Mouse (Mus musculus) kidney, postnatal 25 days (tissue): ENCODE measurements around the gene Cpeb4.

Source experiments
- DNase-seq, 2 experiments: peaks; one replicate each; pipeline ENCODE4 v3.0.0; 2021; ENCODE audit warnings: mixed read lengths in 2 of 2

Cpeb4 gene

DNA sequence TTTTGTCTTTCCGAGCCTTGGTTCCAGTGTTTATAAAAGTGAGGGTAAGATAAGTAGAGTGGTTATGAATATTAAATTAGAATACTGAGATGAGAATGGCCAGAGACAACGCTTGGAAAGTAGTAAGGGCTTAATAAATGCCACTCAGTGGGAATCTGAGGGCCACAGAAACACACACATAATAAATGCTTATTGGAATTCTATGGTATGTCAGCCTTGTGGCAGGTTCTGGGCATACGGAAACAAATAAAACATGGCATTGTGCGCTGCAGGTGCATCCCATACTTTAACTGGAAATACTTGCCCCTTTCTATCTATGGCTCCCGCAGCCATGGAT, 24.6 kb upstream of the Cpeb4 start:
- DNase-seq = peak in 1 of 2 experiments; percentile 15

DNA sequence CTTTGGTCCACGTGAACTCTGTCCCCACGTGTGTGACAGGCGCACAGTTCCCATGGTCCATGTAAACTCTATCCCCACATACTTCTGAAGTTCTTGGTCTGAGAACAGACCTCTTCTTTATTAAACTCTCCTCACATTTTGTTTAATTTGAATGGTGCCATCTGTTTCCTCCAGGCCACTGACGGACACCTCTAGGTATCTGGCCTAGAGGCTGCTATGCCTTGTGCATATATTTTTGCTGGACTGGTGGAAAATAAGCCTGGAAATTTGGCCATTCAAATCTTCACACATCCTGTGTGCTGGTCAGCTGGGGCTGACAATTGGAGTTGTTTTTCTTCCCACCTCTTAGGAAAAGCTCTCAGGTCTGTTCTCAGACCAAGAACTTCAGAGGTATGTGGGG, 23.3 kb upstream of the Cpeb4 start:
- DNase-seq = peak in 1 of 2 experiments; percentile 23

DNA sequence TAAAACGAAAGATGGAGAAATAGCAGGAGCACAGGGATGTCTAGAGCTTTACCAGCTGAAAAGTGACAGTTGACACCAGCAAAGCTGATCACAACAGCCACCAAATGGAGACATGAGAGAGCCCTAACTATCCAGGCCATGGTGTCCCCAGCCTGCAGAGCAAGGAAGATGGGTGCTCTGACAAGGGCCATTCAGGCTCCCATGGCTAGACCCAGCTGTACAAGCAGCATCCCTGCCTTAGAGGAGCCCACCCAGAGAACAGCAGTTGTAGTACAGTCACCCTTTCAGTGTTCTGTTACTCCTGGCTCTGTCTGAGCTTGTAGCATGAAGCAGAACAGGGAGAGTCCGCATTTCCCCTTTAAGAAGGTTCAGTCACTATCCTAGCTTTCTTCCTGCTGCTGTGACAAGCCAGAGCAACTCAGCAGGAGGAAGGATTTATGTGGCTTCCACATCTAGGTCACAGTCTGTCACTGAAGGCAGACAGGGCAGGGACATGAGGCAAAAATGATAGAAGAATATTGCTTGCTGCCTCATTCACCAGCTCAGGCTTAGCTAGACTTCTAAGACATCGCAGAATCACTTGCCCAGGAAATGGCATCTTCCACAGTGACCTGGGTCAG, 21.7 kb upstream of the Cpeb4 start:
- DNase-seq = peak in 1 of 2 experiments; percentile 19

DNA sequence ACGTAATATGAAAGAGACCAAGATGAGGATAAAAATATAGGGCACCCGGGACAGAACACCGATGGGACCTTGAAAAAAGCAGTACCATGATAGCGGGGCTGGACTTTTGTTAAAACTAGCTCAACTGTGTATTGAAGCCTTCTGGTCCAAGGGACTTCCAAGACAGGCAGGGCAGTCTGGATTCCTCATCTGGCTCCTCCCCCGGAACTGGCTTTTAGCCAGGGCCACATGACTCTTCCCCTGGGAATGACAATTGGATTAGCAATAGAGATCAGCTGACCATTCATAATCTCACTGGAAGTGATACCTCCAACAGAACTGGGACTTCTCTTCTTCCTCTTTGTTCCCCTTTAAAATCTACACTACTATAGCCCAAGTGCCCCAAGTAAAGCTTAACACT, 21.0 kb upstream of the Cpeb4 start:
- DNase-seq = peak; percentile 77 to 82

DNA sequence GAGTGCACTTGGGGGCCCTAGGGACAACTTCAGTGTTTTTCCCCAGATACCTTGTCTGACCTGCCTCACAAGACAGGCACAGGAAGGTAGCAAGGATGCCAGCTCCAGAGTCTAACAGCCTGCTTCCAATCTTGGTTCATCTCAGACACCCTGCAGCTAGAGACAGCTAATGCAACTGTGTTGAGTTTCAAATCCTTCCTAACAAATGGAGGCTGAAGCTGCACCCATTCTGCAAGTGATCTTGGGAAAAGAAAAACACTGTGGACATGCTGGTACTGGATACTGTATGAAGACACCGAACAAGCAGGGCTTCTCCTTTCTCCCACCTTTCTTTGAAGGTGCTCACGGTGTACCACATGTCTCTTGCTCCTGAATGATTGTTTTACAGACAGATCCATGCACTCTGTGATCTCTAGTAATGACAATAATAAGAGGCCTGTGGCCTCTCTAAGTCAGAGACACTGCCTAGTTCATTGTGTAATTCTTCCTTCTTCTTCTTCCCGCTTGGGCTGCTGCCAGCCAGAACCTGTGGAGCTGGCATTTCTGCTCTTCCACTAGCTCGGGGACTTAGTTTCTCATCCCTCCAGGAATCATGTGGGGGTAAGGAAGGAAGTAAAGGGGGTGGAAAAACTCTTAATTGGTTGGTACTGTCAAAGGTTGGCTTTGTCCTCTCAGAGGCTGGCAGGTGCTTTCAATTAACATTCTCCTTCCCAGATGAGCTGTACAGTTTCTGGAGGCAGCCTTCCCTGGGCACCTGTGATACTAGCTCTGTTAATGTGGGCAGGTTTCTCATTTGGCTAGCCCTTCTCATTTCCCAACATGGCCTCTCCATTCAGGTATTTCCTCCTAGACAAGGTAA, 20.1 kb upstream of the Cpeb4 start:
- peak; percentile 48 to 58 for DNase-seq

DNA sequence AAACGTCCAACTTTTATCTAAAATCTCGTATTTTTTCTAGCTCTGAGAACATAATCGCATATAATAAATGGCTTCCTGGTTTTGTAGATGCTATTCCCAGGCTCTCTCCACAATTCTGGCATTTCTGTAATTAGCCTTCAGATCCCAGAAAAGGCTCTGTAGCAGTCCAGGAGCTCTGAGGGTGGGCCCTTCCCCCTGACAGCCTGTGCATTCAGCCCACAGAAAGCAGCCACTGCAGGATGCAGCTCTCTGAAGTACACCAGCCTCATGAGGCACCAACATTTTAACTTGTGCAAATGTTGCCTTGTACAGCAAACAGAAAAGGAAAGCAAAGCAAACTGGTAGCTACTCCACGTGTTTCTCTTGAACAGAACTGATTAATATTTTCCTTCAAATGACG, 17.1 kb upstream of the Cpeb4 start:
- DNase-seq = no peak

DNA sequence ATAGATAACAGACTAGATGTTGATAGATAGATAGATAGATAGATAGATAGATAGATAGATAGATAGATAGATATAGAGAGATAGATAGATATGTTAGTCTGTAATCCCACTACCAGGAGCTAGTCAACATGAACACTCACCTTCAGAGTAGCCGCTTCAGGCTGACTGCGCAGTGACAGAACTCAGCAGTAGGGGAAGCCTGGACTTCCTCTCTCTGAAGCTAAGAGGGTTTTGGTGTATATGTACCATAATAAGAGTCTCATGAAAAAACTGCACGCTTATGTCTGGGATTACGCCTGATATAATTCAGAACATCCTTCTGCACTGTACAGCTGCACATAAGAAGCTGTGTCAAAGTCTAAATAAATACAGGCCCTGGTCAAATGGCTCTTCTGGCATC, 14.5 kb upstream of the Cpeb4 start:
- DNase-seq = no peak

DNA sequence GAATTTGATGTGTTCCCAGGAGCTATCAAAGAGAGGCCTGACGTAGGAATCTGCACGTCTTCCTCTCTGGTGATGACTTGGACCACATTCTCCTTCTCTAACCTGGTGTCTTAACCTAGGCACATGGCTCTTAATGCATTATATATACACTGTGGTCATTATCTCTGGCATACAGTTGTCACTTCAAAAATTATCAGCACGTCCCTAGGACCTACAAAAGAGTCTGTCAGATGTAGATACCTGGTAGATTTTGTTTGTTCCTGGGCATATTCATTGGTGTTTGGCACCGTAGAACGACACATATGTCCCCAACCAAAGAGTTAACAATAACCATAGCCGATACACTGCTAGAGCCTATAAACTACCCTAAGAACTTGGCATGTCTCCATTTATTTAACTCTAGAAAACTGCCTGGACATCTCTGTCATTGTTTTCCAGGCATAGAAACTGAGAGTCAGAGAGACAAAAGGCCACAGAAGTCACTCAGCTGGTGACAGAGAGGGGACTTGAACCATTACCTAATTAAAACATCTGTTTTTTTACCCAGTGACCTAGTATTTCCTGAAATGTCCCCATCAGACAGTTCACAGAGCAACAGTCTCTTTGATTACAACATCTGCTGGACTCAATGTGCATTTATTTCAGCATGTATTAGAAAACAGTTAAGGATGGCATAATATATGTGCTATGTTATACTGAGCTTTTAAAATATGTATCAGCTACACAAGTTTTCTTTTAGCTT, 10.7 kb upstream of the Cpeb4 start:
- DNase-seq = no peak

DNA sequence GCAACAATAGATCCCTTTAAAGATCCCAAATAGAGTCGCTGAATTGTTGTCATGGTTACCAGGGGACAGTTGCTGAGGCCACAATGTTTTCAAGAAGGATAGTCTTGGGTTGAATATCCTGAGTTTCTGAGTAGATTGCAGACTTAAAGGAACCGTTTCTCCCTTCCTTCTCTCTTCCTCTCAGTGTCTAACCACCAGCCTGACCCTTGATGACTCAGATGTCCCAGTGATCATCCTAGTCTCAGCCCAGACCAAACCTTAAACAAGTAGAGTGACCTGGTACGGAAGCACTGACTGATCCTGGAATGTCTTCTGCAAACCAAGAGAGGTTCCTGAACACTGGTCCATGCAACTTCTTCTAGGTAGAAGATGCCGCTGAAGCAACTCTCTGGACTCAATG, 4.0 kb upstream of the Cpeb4 start:
- DNase-seq = no peak

DNA sequence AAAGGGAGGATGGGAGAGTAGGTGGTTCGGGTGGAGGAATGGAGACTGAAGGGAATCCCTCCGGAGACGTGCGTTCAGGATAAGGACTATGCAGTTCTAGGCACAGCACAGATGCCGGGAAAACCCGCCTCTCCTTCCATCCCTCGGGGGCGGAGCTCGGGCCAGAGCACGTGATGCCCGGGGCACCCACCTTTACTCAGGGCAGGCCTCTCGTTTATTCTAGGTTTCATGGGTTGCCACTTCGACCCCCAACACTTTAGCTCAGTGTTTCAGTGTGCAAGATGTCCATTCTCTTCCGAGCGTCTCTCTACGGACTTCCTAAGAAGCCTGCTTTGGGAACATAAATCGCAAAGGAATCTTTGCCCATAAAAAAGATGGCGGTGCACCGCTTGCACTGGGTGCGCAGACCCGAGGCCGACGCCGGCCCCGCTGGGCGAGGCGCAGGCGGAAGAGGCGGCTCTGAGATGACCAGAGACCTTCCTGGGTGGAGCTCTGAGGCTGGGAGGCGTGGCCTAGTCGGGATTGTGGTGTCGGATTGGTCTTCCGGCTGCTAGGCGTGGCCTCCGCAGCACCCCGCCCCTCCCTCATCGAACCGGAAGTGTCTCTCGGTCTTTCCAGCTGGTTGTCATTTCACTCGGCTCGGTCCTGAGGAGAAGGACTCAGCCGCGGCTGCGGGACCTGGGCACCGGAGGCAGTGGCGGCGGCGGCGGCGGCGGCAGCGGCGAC, 1.6 kb upstream of the Cpeb4 start:
- peak; percentile 100 for DNase-seq

DNA sequence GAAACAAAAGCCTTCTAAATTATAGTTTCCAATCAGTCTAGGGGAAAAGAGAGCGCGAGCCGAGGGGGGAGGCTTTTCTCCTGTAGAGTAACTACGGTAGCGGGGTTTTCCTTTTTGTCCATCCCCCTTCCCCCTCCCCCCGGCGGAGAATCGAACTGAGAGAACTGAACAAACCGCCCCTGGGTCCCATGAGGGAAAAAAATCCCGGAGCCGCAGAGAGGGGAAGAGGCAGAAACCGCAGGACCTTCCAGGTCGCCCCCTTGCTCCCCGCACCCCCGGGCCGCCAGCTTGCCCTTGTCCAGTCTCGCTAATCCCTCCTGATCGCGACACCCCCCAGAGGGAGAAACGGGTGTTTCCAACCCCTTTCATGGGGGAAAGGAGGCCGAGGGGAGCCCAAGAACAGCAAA, 873 bp upstream of the Cpeb4 start:
- peak; percentile 47 to 73 for DNase-seq

DNA sequence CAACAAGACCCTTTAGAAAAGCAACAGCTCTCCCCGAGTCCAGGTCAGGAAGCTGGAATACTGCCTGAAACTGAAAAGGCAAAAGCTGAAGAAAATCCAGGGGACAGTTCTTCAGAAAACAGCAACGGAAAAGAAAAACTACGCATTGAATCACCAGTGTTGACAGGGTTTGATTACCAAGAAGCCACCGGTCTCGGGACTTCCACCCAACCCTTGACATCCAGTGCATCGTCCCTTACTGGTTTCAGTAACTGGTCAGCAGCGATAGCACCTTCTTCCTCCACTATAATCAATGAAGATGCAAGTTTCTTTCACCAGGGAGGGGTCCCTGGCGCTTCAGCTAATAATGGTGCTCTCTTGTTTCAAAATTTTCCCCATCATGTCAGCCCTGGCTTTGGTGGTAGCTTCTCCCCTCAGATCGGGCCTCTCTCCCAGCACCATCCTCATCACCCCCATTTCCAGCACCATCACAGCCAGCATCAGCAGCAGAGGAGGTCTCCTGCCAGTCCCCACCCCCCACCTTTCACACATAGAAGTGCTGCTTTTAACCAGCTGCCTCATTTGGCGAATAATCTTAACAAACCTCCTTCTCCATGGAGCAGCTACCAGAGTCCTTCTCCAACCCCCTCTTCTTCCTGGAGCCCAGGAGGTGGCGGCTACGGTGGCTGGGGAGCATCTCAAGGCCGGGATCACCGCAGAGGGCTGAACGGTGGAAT, 693 bp downstream of the Cpeb4 start:
- DNase-seq = peak in 1 of 2 experiments; percentile 63

DNA sequence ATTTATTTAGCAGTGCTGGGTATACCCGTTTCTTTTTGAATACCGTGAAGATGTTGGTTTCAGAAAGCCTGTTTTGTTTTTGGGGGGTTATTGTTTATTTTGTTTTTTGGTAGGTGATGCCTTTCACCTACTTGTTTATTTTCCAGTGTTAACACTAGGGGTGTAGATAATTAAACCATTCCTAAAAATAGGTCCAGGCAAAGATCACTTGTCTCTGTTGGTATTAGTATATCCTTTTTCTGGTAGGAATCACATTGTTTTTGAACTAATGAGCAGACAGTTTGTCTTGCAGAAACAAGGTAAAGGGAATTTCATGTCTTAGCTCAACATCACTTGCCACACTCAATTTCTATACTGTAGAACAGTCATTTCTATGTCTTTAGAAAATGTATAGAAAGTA, 2.1 kb downstream of the Cpeb4 start:
- DNase-seq = no peak

DNA sequence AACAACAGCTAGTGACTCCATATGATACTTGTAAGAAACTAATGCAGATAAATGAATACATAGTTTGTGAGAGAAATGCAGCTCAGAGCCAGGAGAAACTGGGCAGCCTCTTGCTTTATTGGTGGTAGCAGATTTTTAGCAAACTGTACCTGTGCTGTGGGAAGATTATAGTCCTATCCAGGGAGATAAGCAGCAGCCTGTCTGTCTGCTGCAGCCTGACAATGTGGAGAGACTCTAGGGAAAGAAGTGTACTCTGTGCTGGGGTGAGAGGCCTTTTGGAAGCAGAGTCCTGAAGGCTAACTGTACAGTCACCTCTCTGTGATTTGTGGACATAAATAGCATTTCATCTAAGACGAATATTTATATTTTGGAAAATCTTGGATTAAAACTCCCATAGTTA, 11.7 kb downstream of the Cpeb4 start:
- no peak for DNase-seq

DNA sequence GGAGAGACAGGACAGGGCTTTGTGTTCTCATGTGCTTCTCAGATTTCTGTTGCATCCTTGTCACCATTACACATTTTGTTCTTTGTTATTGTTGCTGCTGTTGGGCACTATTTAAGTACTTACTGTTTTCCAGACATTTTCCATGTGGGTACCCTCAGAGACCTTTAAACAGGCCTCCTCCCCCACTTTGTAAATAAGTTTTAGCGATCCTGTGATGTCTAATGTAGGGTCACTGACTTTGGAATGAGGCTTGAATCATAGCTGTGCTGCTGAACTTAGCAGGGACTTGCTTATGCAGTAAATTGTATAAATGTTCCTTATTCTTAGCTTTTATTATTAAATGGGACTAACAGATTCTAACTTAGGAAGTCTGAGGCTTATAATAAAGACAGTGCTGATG, 13.8 kb downstream of the Cpeb4 start:
- no peak for DNase-seq

DNA sequence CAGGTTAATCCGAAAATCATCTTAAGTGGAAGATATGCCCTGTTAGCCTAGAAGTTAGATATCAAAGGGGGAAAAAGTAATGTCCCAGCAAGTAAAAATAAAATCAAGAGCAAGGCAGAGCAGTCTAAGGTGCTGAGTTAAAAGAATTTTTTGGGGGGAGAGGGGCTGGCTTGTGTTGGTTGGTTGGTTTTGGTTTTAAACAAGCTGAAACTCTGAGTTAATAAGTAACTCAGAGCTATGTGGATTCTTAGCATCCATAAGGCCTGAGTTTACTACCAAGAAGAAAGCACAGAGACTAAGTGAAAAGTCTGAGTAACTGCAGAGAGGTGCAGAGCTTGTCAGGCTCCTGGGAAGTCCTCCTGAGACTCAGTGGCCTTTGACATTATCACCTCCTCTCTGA, 16.2 kb downstream of the Cpeb4 start:
- DNase-seq = no peak

DNA sequence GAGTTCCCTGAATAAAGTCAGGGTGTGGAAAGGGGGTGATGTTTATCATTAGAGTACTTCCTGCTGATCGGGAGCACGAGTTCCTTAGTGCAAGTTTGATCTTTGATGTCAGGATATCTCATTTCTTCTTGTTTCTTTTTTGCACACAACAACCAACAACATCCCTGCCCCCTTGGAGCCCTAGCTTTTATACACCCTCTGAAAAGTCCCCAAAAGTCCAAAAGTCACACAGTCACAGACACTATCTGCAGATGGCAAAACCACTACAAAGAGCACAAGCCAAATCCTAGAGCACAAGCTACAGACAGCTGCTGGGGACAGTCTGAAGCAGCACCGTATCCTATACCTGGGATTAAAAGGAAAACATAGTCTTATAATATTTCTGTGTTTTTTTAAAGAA, 20.1 kb downstream of the Cpeb4 start:
- no peak for DNase-seq

DNA sequence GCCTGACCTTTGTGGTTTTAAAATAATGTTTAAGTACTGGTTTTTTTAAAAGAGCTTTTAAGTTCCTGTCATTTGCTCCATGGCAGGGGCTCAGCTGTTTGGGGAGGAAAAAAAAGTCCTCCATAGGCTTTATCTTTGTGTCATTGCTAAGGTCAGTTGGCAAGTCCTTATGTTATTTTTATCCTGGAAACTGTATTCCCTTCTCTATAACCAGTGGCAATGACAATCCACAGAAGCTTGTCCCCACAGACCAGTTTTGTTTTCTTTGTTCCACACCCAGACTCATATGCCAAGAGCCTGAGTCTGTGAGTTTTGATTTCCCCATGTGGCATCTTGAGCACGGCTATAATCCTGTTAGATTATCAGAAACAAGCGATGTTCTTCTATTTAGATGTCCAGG, 21.6 kb downstream of the Cpeb4 start:
- DNase-seq = no peak

DNA sequence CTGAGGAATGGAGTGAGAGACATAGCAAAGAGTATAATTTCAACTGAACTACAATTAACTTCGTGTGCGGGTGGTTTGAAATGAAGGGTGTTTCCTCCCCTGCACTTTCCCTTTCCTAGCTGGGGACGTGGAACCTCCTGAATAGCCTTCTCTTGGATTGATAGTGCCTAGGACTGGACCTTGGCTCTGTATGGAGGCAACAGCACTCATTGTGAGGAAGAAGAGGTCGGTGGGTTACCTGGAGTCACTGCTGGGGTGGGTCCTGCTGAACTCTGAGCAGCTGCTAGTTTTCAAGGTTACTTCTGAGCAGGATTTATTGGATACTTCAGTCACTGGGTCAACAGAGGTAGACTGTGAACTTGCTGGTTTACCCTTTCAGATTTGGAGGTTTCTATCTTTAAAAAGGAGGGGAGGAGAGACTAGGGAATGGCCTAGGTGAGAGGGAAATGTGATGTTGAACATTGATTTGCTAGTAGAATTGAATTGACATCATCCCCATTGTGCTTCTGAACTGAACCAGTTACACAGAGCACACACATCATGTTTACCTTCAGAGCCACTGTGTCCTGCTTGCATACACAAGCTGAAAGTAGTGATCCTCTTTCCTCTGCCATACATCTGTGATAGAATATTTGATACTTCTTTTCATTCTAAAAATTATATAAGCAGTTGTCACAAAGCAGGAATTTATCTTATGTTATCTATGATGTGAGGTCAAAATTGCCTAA, 24.2 kb downstream of the Cpeb4 start:
- DNase-seq = no peak

DNA sequence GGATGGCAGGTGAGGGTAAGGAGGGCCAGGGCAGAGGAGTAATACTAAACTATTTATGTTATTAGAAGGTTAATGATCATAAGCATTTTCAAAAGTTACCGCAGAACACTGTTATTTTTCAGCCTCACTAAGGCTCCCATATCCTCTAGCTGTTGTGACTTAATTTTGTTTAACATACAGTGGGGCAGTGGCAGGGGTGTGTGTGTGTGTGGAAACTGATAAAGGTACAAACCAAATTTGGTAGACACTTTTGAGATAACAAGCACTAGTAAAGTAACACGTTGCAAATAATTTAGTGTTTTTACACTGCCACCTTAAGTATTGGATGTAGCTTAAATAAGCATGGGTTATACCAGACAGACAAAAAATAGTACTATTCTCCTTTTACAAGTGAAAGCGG, 24.9 kb downstream of the Cpeb4 start:
- DNase-seq = no peak

DNA sequence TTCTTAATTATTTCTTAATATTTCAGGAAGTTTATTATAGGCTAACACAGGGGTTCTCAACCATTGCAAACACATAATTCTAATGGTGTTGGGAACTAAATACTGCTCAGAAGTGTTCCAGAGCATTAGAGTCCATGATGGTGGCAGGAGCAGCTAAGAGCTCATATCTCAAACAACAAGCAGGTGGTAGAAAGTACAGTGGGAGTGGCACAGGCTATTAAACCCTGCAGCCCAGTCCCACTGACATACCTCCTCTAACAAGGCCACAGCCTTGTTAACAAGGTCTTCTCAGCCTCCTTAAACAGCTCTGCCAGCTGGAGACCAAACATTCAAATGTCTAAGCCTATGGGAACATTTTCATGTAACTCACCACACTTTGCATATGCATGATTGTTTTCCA, 27.2 kb downstream of the Cpeb4 start:
- DNase-seq = no peak

DNA sequence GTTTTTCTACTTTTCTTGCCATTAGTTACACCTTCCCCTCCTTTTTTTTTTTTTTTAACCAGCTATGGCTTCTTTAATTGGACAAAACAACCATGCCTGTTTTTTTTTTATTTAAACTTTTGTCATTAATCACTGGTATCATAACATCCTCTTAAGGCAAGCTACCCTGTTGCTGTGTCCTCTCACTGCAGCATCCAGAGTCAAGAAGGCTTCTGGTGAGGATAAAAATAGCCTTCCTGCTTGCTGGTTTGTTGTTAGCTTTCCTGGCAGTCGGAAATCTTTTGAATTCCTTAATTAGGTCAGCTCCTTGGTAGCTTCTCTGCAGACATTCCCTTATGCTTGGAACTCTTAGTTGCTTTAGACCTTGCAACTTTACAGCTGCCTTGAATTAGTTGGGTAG, 28.7 kb downstream of the Cpeb4 start:
- peak in 1 of 2 experiments; percentile 49 for DNase-seq
